Mouse (Mus musculus): ENCODE measurements at regions not wholly inside any gene's neighbourhood (a gene's known extent, or its start where the extent isn't known, plus 50 kb on each side); places are given as distances from the start of the nearest gene placed in this dataset.

DNA sequence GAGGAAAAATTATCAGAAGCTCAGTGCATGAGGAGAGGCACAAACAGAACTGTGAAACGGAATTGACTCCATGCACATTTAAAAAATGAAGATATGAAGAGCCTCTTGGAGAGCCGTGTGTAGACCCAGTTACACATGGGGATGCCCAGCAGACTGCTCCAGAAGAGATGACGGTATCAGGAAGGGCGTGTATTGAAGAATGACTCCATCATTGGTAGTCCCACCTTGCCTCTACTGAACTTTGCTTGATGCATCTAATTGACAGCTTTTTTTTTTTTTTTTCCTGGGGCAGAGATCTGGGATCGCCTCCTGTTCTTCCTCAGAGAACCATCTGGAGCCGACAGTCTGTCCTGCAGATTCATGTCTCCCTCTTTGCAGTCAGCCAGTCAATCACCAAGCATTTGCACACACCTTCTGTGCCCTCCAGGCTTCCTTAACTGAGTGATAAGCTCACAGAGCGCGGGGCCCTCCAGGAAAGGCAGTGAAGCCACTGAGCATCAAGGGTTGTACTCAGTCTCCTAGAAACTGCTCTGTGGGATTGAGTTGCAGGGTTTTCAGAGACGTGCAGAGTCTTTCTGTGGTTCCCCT, 57.6 kb upstream of the D1Pas1 start:
- Histone ChIP-seq H3K27ac (replicated peaks; ENCODE audit: low read depth, low read length) (no peak overlapping the region), H3K4me3 (ENCODE audit: low read depth, low read length) (no peak overlapping the region), H3K9ac (ENCODE audit: low read length) (no peak overlapping the region), H3K36me3 (ENCODE audit: control insufficient read depth, insufficient read depth, low read length) (no peaks in the 10 kb centered on the region), H3K9me3 (ENCODE audit: control insufficient read depth, low read length) (no peaks in the 10 kb centered on the region), H3K4me1 (ENCODE audit: control insufficient read depth, insufficient read depth, low read length) (no peaks in the 10 kb centered on the region), H3K4me2 (ENCODE audit: low read depth, severe bottlenecking) (no peak overlapping the region), H3K27me3 (ENCODE audit: control insufficient read depth, insufficient read depth, low read length) (no peaks in the 10 kb centered on the region)
- no peak for ATAC-seq (ENCODE audit: insufficient number of reproducible peaks, low FRiP score, low TSS enrichment, low read depth)
- DNase-seq (ENCODE audit: low spot score): no peak
- 86% methylated on average over 9 of the region's 9 CpGs for WGBS

DNA sequence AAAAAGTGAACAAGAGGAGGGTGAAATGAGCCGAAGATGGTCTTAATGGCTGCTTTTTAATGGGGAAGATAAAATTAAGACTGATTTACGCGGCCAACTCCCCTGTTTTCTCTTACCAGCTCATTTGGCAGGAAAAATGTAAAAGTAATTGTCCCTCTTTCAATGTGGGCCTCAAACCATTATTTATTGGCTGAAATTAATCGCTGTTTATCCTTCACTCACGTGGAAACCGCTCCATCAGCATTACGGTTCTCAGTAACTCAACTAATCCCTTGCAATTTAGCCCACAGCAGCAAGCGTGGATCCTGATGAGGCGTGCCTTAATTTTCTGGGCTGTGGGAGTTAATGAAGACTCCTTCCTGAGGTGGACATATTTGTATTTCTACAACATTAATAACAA, 58.1 kb upstream of the D1Pas1 start:
- no peaks in the 10 kb centered on the region for H3K27me3 ChIP-seq (ENCODE audit: control insufficient read depth, insufficient read depth, low read length)
- no peak for ATAC-seq (ENCODE audit: insufficient number of reproducible peaks, low FRiP score, low TSS enrichment, low read depth)
- no peak overlapping the region for H3K27ac ChIP-seq (replicated peaks; ENCODE audit: low read depth, low read length)
- H3K36me3 ChIP-seq (ENCODE audit: control insufficient read depth, insufficient read depth, low read length): no peaks in the 10 kb centered on the region
- 63% methylated on average over 9 of the region's 9 CpGs for WGBS
- H3K9ac ChIP-seq (ENCODE audit: low read length): no peak overlapping the region
- no peaks in the 10 kb centered on the region for H3K4me1 ChIP-seq (ENCODE audit: control insufficient read depth, insufficient read depth, low read length)
- H3K9me3 ChIP-seq (ENCODE audit: control insufficient read depth, low read length): no peaks in the 10 kb centered on the region
- H3K4me3 ChIP-seq (ENCODE audit: low read depth, low read length): no peak overlapping the region
- no peak for DNase-seq (ENCODE audit: low spot score)
- H3K4me2 ChIP-seq (ENCODE audit: low read depth, severe bottlenecking): no peak overlapping the region

DNA sequence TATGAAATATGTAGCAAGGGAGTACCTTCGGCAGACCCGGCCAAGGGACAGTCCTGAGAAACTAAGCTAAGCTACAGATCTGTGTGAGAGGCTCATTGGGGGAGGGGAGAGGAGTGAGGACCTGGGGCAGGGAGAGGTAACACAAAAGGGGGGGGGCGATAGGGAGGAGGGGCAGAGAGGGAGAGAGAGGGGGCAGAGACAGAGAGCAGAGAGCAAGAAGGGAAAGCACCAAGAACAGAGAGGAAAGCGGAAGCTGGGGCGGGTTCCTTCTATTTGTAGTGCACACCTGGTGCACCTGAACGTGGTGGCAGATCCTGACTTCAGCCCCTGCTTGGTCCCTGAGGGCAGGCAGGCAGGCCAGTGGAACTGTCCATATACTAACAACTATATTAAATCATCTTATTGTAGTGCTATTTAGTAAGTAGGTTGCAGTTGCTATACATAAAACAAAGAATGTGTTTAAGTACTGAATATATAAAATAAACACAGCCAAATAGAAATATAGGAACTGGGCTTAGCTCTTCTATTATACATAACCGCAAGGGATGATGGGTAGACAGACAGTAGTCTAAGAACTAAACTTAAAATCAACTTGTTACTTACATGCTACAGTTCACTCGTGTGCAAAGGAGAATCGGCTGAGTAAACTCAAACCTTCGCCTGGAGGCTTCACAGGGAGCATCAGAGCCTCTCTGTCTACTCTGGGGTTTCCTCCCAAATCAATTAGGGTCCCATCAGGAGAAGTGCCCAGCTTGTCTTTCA, 59.6 kb upstream of the D1Pas1 start:
- H3K4me3 ChIP-seq (ENCODE audit: low read depth, low read length): no peak overlapping the region
- ATAC-seq (ENCODE audit: insufficient number of reproducible peaks, low FRiP score, low TSS enrichment, low read depth) (no peak), DNase-seq (ENCODE audit: low spot score) (no peak)
- H3K9me3 ChIP-seq (ENCODE audit: control insufficient read depth, low read length): no peaks in the 10 kb centered on the region
- no peaks in the 10 kb centered on the region for H3K27me3 ChIP-seq (ENCODE audit: control insufficient read depth, insufficient read depth, low read length)
- WGBS: 81% methylated on average over 9 of the region's 10 CpGs
- no peak overlapping the region for H3K4me2 ChIP-seq (ENCODE audit: low read depth, severe bottlenecking)
- H3K36me3 ChIP-seq (ENCODE audit: control insufficient read depth, insufficient read depth, low read length): no peaks in the 10 kb centered on the region
- no peak overlapping the region for H3K9ac ChIP-seq (ENCODE audit: low read length)
- H3K4me1 ChIP-seq (ENCODE audit: control insufficient read depth, insufficient read depth, low read length): no peaks in the 10 kb centered on the region
- no peak overlapping the region for H3K27ac ChIP-seq (replicated peaks; ENCODE audit: low read depth, low read length)

DNA sequence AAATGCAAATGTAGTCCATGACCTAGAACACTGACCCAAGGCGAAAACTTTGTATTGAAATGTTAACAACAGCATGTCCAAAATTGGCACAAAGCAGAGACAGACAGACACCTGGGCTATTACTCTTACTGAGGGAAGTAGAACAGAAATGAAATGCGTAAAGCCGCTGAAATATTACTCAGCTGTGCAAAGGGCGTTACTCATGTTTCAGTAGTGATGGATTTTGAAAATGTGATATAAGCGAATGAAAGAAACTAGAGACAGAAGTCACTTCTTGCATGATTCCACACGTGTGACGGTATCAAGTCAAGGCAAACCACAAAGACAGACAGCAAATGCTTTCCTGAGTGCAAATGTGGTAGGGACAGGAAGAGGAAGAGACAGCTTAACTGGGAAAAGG, 61.3 kb upstream of the D1Pas1 start:
- no peak for ATAC-seq (ENCODE audit: insufficient number of reproducible peaks, low FRiP score, low TSS enrichment, low read depth)
- H3K27me3 ChIP-seq (ENCODE audit: control insufficient read depth, insufficient read depth, low read length): no peaks in the 10 kb centered on the region

DNA sequence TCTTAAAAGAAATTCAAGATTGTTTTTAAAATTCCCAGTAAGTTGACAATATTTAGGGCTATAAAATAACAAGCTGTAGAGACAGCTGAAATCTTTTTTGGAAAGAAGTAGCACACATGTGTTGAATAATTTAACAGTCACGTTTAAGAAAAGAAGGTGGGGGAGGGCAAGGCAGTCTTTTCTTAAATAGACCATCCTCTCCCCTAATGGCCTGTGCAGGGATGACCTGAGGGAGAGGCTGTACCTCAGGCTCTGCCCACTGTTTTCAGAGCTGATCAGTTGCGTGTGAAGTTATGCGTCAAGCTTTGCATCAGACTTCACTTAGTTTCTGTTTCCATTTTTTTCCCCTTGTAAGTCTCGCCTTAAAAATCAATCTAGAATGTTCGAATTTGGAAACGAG, 65.7 kb upstream of the D1Pas1 start:
- Histone ChIP-seq H3K27me3 (ENCODE audit: control insufficient read depth, insufficient read depth, low read length) (no peaks in the 10 kb centered on the region), H3K4me3 (ENCODE audit: low read depth, low read length) (no peak overlapping the region), H3K9me3 (ENCODE audit: control insufficient read depth, low read length) (no peaks in the 10 kb centered on the region), H3K9ac (ENCODE audit: low read length) (no peak overlapping the region), H3K36me3 (ENCODE audit: control insufficient read depth, insufficient read depth, low read length) (no peaks in the 10 kb centered on the region), H3K4me2 (ENCODE audit: low read depth, severe bottlenecking) (no peak overlapping the region), H3K4me1 (ENCODE audit: control insufficient read depth, insufficient read depth, low read length) (no peaks in the 10 kb centered on the region), H3K27ac (replicated peaks; ENCODE audit: low read depth, low read length) (no peak overlapping the region)
- WGBS: 72% methylated on average over 6 of the region's 6 CpGs
- no peak for ATAC-seq (ENCODE audit: insufficient number of reproducible peaks, low FRiP score, low TSS enrichment, low read depth)
- no peak for DNase-seq (ENCODE audit: low spot score)

More for the DNA sequence above, 61.3 kb upstream of the D1Pas1 start:
- no peaks in the 10 kb centered on the region for H3K9me3 ChIP-seq (ENCODE audit: control insufficient read depth, low read length)
- H3K36me3 ChIP-seq (ENCODE audit: control insufficient read depth, insufficient read depth, low read length): no peaks in the 10 kb centered on the region
- H3K4me1 ChIP-seq (ENCODE audit: control insufficient read depth, insufficient read depth, low read length): no peaks in the 10 kb centered on the region
- no peak overlapping the region for H3K27ac ChIP-seq (replicated peaks; ENCODE audit: low read depth, low read length)
- H3K9ac ChIP-seq (ENCODE audit: low read length): no peak overlapping the region
- no peak for DNase-seq (ENCODE audit: low spot score)
- no peak overlapping the region for H3K4me3 ChIP-seq (ENCODE audit: low read depth, low read length)
- WGBS: 89% methylated on average over 7 of the region's 7 CpGs
- H3K4me2 ChIP-seq (ENCODE audit: low read depth, severe bottlenecking): no peak overlapping the region

DNA sequence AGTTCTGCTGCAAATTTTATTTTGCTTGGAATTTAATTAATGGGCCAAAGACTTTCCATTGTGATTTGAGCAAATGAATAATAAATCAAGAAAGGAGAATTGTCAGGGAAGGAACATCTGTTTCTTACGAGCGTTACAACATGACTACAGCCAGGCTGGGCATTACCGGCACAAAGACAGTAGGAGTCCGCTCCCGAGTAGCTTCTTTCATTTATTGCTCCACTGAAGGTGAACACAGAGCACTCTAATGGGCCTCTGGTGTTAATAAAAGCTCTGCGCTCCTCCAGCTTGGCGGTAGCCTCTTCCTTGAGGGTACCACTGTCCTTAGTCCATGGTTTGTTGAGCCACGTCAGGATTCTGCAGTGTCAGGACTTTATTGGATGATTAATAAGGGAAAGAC, 69.0 kb upstream of the D1Pas1 start:
- ATAC-seq (ENCODE audit: insufficient number of reproducible peaks, low FRiP score, low TSS enrichment, low read depth) (no peak), DNase-seq (ENCODE audit: low spot score) (no peak)
- Histone ChIP-seq H3K9me3 (ENCODE audit: control insufficient read depth, low read length) (no peaks in the 10 kb centered on the region), H3K4me2 (ENCODE audit: low read depth, severe bottlenecking) (no peak overlapping the region), H3K4me3 (ENCODE audit: low read depth, low read length) (no peak overlapping the region), H3K36me3 (ENCODE audit: control insufficient read depth, insufficient read depth, low read length) (no peaks in the 10 kb centered on the region), H3K4me1 (ENCODE audit: control insufficient read depth, insufficient read depth, low read length) (no peaks in the 10 kb centered on the region), H3K27me3 (ENCODE audit: control insufficient read depth, insufficient read depth, low read length) (no peaks in the 10 kb centered on the region), H3K27ac (replicated peaks; ENCODE audit: low read depth, low read length) (no peak overlapping the region), H3K9ac (ENCODE audit: low read length) (no peak overlapping the region)
- WGBS: 47% methylated on average over 8 of the region's 8 CpGs

DNA sequence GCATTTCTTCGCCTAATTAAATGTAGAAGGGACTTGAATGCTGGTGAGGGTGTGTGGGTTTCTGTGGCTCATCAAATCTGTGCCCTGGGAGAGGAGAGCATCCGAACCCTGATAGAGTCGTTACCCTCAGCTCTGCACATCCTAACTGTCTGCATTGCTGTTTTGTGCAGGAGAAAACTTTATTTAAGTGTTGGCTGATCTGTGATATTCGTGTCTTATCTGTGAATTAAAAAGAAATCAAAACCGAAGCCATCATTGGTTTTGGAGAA, 77.7 kb upstream of the D1Pas1 start:
- H3K4me1 ChIP-seq (ENCODE audit: control insufficient read depth, insufficient read depth, low read length): 0 out of 2 replicates have a peak, but pooled peaks cover 2% of the 10 kb centered on the region
- H3K9ac ChIP-seq (ENCODE audit: low read length): no peak overlapping the region
- H3K4me2 ChIP-seq (ENCODE audit: low read depth, severe bottlenecking): no peak overlapping the region
- H3K27me3 ChIP-seq (ENCODE audit: control insufficient read depth, insufficient read depth, low read length): no peaks in the 10 kb centered on the region
- no peak overlapping the region for H3K27ac ChIP-seq (replicated peaks; ENCODE audit: low read depth, low read length)
- no peaks in the 10 kb centered on the region for H3K9me3 ChIP-seq (ENCODE audit: control insufficient read depth, low read length)
- ATAC-seq (ENCODE audit: insufficient number of reproducible peaks, low FRiP score, low TSS enrichment, low read depth): no peak
- H3K4me3 ChIP-seq (ENCODE audit: low read depth, low read length): no peak overlapping the region
- no peaks in the 10 kb centered on the region for H3K36me3 ChIP-seq (ENCODE audit: control insufficient read depth, insufficient read depth, low read length)
- no peak for DNase-seq (ENCODE audit: low spot score)
- WGBS: 77% methylated on average over 5 of the region's 5 CpGs

DNA sequence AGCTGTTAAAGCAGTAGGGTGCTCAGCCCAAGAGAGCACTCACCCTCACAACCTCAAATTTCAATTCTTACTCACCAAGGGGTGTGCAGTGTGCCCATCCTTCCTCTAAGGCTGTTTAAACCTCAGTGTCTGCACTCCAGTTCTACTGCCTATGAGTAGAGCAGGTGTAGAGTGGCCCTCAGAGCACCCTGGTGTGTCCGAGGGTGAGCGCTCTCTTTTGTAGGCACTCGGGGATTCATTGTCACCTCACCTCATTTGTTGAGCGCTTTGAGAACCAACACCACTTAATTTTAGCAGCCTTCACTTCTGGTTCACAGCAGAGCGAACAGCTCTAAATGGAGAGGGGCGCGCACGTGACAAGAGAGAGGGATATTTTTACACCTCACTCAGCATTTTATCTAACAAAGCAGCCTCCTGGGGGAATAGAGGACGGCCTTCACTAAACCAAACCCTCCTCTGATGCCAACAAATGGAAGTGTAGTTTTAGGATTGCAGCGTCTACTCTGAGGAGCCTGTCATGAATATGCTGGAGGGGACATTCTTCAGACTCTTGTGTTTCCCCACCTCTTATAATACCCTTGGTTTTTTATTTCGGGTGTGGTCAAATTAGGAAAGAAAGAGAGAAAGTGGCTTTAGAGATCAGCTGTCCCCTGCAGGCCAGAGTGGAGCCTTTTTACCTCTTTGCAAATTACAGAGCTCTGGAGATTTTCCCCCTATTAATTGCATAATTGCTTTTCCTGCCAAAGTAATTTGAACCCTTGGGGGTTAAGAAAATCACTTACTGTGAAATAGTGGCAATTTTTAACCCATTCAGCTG, 78.2 kb upstream of the D1Pas1 start:
- no peaks in the 10 kb centered on the region for H3K36me3 ChIP-seq (ENCODE audit: control insufficient read depth, insufficient read depth, low read length)
- ATAC-seq (ENCODE audit: insufficient number of reproducible peaks, low FRiP score, low TSS enrichment, low read depth): no peak

More for the DNA sequence above, 78.2 kb upstream of the D1Pas1 start:
- H3K4me2 ChIP-seq (ENCODE audit: low read depth, severe bottlenecking): no peak overlapping the region
- H3K9ac ChIP-seq (ENCODE audit: low read length): no peak overlapping the region
- WGBS: 68% methylated on average over 11 of the region's 11 CpGs
- H3K9me3 ChIP-seq (ENCODE audit: control insufficient read depth, low read length): no peaks in the 10 kb centered on the region
- 0 out of 2 replicates have a peak, but pooled peaks cover 2% of the 10 kb centered on the region for H3K4me1 ChIP-seq (ENCODE audit: control insufficient read depth, insufficient read depth, low read length)
- no peak for DNase-seq (ENCODE audit: low spot score)
- no peak overlapping the region for H3K4me3 ChIP-seq (ENCODE audit: low read depth, low read length)
- H3K27me3 ChIP-seq (ENCODE audit: control insufficient read depth, insufficient read depth, low read length): no peaks in the 10 kb centered on the region
- H3K27ac ChIP-seq (replicated peaks; ENCODE audit: low read depth, low read length): no peak overlapping the region

All from limb, embryonic 11.5 days (tissue).